Mouse (Mus musculus) E14TG2a.4 (cell line): ENCODE data around the gene Commd3.

Experiments used
- CTCF ChIP-seq: conservative IDR thresholded peaks from 2 replicates; pipeline ENCODE4 v1.5.1; 2014; ENCODE audit warnings: low read length
- POU5F1 ChIP-seq: IDR thresholded peaks from 2 replicates; pipeline ENCODE4 v1.6.1; 2014; ENCODE audit warnings: low read length, borderline replicate concordance

DNA sequence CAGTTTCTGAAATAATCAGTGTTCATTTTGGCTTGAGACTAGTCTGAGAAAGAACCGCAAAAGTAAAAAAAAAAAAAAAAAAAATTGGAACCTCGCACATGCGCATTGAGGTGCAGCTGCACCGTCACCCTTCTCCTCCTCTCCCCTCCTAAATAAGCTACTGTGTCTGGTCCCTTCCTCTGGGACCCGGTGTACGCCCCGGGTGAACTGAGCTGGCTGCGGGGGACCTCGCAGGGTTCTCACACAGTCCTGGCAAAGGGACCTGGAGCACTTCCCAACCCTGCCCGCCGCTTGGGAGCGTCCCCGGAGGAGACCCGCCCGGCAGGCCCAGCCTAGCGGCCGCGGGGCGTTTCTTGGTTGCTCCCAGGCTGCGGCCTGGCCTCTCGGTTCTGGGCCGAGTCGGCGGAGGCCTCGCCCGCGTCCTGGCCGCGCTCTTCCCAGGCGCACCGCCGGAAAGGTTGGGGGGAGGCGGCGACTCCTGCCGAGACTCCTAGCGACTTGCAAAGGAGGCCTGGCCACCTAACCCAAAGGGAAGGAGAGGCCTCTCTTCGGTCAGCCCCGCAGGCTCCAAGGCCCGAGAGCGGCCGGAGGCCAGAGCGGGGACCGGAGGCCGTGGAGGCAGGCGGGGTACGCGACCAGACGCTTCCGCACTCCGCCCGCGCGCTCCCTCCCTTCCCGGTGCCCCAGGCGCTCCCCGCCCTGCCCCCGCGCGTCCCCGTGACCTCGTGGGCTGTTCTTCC, 21.9 kb downstream of the Commd3 start, which contains the start of gene Spag6:
- TF ChIP-seq CTCF = no peak
- no peak for TF ChIP-seq POU5F1
